Mouse (Mus musculus) limb, embryonic 13.5 days (tissue): ENCODE results near the gene Lrrc8c. TPM values are rescaled to one million over a fixed set of nuclear protein-coding genes. Genes with fewer than 3 reads are reported as not detected.

Source experiments
- ATAC-seq: fragments of 200-750 bp; cut with Nextera tagmentation; 2 replicates; pipeline ENCODE4 v1.8.0; 2017; ENCODE audit warnings: low read depth, moderate number of reproducible peaks, moderate TSS enrichment; ENCODE audit not compliant: low FRiP score
- H3K27ac ChIP-seq: fragments of 300-500 bp; sonication (generic); 2 replicates; pipeline ENCODE4 v1.5.1; 2015; ENCODE audit warnings: inconsistent platforms, mild to moderate bottlenecking, moderate library complexity
- H3K27me3 ChIP-seq: fragments of 300-500 bp; sonication (generic); 2 replicates; pipeline ENCODE4 v1.6.1; 2015; ENCODE audit warnings: mild to moderate bottlenecking, inconsistent platforms
- H3K36me3 ChIP-seq: fragments of 300-500 bp; sonication (generic); 2 replicates; pipeline ENCODE4 v1.6.1; 2015; ENCODE audit warnings: inconsistent platforms, mild to moderate bottlenecking, moderate library complexity
- H3K4me1 ChIP-seq: fragments of 300-500 bp; sonication (generic); 2 replicates; pipeline ENCODE4 v1.6.1; 2015; ENCODE audit warnings: inconsistent platforms
- H3K4me2 ChIP-seq: fragments of 300-500 bp; sonication (generic); replicated peaks from 2 replicates; pipeline ENCODE4 v1.6.1; 2015; ENCODE audit warnings: inconsistent platforms, mild to moderate bottlenecking, moderate library complexity
- H3K4me3 ChIP-seq: fragments of 300-500 bp; sonication (generic); 2 replicates; pipeline ENCODE4 v1.5.1; 2015; ENCODE audit warnings: moderate library complexity, mild to moderate bottlenecking, inconsistent platforms
- H3K9ac ChIP-seq: fragments of 300-500 bp; sonication (generic); 2 replicates; pipeline ENCODE4 v1.6.1; 2015; ENCODE audit warnings: mild to moderate bottlenecking, inconsistent platforms
- H3K9me3 ChIP-seq: fragments of 300-500 bp; sonication (generic); 2 replicates; pipeline ENCODE4 v1.6.1; 2016; ENCODE audit warnings: inconsistent platforms
- WGBS: fragments of 180-500 bp; shearing (Covaris S2); methylation state at CpG from one replicate; pipeline ENCODE4 v1.1.7; 2015; 5-methylcytosine and 5-hydroxymethylcytosine counted together
- polyA plus RNA-seq: library from polyadenylated mRNA; unstranded; fragments of >200 nt; fragmentation: Nextera tagmentation; extraction: Ambion mirVana; gene quantifications from 2 replicates; pipeline ENCODE4 v1.2.1, GENCODE M21; 2015

Gene Lrrc8c
- polyA plus RNA-seq, 1 experiment from 2014 or later = 15.6 TPM

DNA sequence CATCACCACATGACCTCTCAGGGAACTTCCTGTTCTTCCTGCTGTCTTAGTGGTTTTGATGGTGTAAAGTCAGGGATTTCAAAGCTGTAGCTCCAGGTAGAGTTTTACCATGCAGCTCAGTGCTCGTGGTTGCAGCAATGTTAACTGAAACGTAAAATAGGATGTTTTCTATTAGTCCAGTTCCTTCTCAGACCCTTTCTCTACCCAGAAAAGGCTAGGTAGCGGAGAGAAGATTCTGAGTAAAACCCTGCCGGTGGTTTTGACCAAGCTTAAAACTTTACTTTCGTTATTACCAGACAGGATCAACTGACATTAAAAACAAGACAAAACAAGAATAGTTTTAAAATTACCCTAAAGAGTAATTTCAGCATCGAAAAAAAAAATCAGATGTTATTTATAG lies 3.7 kb upstream of the Lrrc8c start:
- Histone ChIP-seq H3K27ac (no peak overlapping the region), H3K9me3 (no peaks in the 10 kb centered on the region), H3K36me3 (no peaks in the 10 kb centered on the region), H3K4me1 (peaks cover 14% of the 10 kb centered on the region), H3K9ac (no peak overlapping the region), H3K4me2 (no peak overlapping the region), H3K27me3 (peaks cover 8% of the 10 kb centered on the region), H3K4me3 (no peak overlapping the region)
- ATAC-seq = no peak
- WGBS = 47% methylated on average over 6 of the region's 6 CpGs

DNA sequence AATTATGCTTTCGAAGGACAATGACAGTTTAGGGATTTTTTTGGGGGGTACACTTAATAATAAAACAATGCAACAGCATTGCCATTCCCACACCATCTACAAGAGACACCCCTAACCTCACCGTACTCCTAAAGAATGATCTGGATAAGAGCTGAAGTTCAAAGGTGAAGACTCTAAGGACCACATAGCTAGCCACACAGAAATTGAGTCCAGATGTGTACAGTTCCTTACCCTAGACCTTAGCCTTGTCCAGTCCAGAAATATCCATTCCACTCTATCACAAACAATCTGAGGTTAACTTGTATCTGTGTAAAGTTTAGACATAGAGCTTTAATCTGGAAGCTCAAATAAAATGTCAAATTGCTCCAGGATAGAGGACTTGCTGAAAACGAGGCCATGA lies 2.9 kb upstream of the Lrrc8c start:
- Histone ChIP-seq H3K4me2 (no peak overlapping the region), H3K36me3 (no peaks in the 10 kb centered on the region), H3K9me3 (no peaks in the 10 kb centered on the region), H3K4me1 (peaks cover 21% of the 10 kb centered on the region), H3K9ac (no peak overlapping the region), H3K4me3 (no peak overlapping the region), H3K27me3 (peaks cover 8% of the 10 kb centered on the region), H3K27ac (no peak overlapping the region)
- no peak for ATAC-seq
- WGBS = 35% methylated on average over 3 of the region's 3 CpGs

DNA sequence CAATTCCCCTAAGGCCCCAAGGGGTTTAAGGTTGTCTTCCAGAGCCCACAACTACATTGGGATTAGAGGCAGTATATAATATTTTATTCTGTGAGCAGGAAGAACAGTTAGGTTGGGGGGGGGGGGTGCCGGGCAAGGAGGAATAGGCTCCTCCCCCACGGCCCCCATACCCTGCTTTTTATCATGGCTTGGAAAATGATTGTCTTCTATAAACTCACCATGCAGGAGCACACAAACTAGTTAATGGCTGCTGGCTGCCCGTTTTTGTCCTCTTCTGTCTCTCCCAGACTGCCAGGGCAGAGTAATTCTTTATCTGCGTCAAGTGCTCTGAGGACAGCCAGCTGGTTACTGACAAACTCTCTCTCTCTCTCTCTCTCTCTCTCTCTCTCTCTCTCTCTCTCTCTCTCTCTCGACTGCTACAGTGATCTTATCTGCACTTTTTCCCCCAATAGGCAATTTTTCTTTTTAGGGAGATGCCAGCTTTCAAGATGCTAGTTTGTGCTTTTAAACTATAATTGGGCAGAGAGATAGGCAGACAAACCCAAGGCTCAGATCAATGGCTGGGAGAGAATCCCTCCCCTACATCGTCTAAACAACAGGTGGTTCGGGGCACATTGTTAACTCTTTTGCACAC lies 1.1 kb upstream of the Lrrc8c start:
- 22% methylated on average over 7 of the region's 7 CpGs for WGBS
- no peak overlapping the region for H3K9ac ChIP-seq
- H3K27ac ChIP-seq = no peak overlapping the region

DNA sequence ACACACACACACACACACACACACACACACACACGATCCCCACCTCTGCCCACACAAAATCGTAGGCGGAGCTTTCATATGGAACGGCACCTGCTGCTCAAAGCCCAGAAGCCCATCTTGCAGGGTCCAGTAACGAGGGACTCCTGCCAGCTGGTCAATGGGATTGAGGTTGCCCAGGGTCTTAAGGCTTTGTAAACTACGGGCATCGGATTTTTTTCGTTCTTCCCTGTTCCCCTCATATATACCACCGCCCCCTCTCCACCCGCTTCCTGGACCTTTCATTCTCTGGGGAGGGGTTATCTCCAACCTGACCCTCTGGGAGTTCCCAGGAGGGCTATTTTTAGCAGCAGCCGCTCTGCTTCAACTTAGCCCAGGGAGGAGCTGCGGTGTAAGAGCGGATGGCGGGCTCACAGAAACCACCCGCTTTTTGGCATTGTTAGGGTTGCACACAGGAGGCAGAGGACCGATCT lies 527 bp upstream of the Lrrc8c start:
- H3K4me2 ChIP-seq = peak overlapping the region; percentile 86
- H3K27ac ChIP-seq = peak overlapping the region; percentile 77; the same call in 1 of the 2 replicates
- WGBS = under 1% methylated on average over 16 of the region's 16 CpGs
- no peaks in the 10 kb centered on the region for H3K9me3 ChIP-seq
- H3K9ac ChIP-seq = peak overlapping the region; percentile 82
- H3K4me3 ChIP-seq = peak overlapping the region; percentile 69
- H3K36me3 ChIP-seq = no peaks in the 10 kb centered on the region
- H3K4me1 ChIP-seq = peaks cover 21% of the 10 kb centered on the region
- ATAC-seq = no peak; the same call in 1 of the 2 replicates
- H3K27me3 ChIP-seq = peaks cover 8% of the 10 kb centered on the region

More for the DNA sequence above, 1.1 kb upstream of the Lrrc8c start:
- Histone ChIP-seq H3K4me1 (peaks cover 21% of the 10 kb centered on the region), H3K36me3 (no peaks in the 10 kb centered on the region), H3K9me3 (no peaks in the 10 kb centered on the region), H3K4me2 (peak overlapping the region; percentile 86), H3K4me3 (peak overlapping the region; percentile 69), H3K27me3 (peaks cover 8% of the 10 kb centered on the region)
- no peak for ATAC-seq

DNA sequence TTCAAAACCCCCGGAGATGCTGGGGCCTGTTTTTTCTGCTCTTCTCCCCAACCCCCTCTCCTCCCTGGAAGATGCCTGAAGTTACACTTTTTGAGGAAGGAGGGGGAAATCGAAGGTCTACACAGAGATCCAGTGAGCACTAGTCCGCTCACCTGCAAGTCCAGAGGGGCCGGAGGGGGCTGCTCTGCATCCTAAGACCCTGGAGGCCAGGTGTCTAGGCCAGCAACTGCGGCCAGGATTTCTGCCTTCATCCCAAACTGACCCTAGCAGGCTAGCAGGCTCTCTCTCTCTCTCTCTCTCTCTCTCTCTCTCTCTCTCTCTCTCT lies 750 bp downstream of the Lrrc8c start:
- peaks cover 8% of the 10 kb centered on the region for H3K27me3 ChIP-seq
- H3K4me3 ChIP-seq = peak overlapping the region; percentile 69
- peak overlapping the region; percentile 82 for H3K9ac ChIP-seq
- H3K4me1 ChIP-seq = peaks cover 21% of the 10 kb centered on the region
- no peaks in the 10 kb centered on the region for H3K9me3 ChIP-seq
- H3K27ac ChIP-seq = peak overlapping the region; percentile 77; the same call in 1 of the 2 replicates
- no peaks in the 10 kb centered on the region for H3K36me3 ChIP-seq
- WGBS = 5% methylated on average over 5 of the region's 5 CpGs
- peak; percentile 10; the same call in 1 of the 2 replicates for ATAC-seq
- peak overlapping the region; percentile 86 for H3K4me2 ChIP-seq

DNA sequence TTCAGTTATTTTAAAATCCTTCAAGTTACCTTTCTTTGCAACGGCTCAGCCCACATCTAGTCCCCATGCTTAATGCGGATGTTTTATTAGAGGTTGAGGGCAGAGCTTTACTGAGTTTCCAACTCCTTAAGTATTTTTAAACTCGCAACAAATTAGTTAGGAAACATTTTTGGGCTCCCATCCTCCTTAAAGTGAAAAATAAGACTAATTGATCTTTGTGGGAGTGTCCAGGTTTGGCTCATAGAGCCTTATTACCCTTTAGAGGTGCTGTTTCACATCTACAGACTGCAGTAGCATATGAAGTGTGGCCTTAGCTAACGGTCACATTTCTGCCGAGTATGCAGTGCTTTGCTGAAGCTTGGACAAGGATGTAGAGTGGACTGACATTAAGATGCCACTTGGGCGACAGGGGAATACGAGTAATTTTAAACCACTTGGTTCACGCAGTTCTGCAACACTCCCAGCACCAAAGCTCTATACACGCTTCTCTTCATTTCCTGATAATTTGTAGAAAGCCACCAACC lies 1.3 kb downstream of the Lrrc8c start:
- WGBS = 51% methylated on average over 9 of the region's 9 CpGs
- Histone ChIP-seq H3K4me1 (peaks cover 21% of the 10 kb centered on the region), H3K36me3 (no peaks in the 10 kb centered on the region), H3K27me3 (peaks cover 8% of the 10 kb centered on the region), H3K4me2 (peak overlapping the region; percentile 86), H3K27ac (no peak overlapping the region), H3K9me3 (no peaks in the 10 kb centered on the region), H3K4me3 (peak overlapping the region; percentile 69), H3K9ac (peak overlapping the region; percentile 82; the same call in 1 of the 2 replicates)
- no peak for ATAC-seq

DNA sequence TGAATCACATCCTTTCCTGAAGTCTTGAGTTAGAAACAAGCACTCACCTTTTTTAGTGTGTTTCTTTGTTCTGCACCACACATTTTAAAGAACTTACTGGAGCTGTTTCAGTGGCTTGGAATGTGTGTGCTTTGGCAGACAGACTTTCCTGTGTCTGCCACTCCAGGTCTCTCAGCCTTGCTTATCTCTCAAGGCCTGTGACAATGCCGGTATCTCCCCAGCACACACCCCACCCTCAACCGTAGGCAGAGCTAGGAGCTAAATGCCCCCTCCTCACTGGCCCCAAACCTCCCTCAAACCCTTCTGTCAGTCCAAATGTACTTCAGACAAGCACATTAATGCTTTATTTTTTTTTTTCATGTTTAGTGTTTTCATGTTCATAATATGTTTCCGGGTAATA lies 4.3 kb downstream of the Lrrc8c start:
- no peak overlapping the region for H3K4me2 ChIP-seq
- no peak overlapping the region for H3K27ac ChIP-seq
- H3K9ac ChIP-seq = no peak overlapping the region
- no peaks in the 10 kb centered on the region for H3K9me3 ChIP-seq
- peaks cover 14% of the 10 kb centered on the region; the same call in 1 of the 2 replicates for H3K36me3 ChIP-seq
- no peak for ATAC-seq
- H3K4me3 ChIP-seq = no peak overlapping the region
- no peaks in the 10 kb centered on the region for H3K27me3 ChIP-seq
- WGBS = 72% methylated on average over 3 of the region's 3 CpGs
- H3K4me1 ChIP-seq = peaks cover 18% of the 10 kb centered on the region

DNA sequence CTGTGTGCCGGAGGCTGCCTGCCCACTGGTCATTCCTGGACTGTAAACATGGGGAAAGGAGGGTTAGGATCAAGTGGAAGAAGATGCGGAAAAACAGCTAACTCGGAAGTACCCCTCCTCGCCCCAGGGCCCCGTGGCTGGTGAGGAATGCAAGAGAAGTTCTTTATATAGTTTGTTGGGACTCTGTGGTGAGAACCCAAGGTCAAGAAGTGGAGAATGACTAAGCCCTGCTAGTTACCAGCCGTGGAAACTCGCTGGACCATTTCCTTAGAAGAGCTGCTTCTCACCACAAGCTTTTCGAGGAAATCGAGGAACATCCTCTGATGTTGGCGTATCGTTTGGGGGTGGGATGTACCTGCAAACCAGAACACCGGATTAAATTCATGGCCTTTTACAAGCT lies 5.8 kb downstream of the Lrrc8c start:
- H3K4me1 ChIP-seq = peaks cover 12% of the 10 kb centered on the region
- no peak overlapping the region for H3K4me2 ChIP-seq
- 90% methylated on average over 12 of the region's 12 CpGs for WGBS
- ATAC-seq = no peak
- no peaks in the 10 kb centered on the region for H3K9me3 ChIP-seq
- H3K4me3 ChIP-seq = no peak overlapping the region
- H3K27me3 ChIP-seq = no peaks in the 10 kb centered on the region
- no peak overlapping the region for H3K27ac ChIP-seq
- H3K36me3 ChIP-seq = peaks cover 15% of the 10 kb centered on the region; the same call in 1 of the 2 replicates
- no peak overlapping the region for H3K9ac ChIP-seq

DNA sequence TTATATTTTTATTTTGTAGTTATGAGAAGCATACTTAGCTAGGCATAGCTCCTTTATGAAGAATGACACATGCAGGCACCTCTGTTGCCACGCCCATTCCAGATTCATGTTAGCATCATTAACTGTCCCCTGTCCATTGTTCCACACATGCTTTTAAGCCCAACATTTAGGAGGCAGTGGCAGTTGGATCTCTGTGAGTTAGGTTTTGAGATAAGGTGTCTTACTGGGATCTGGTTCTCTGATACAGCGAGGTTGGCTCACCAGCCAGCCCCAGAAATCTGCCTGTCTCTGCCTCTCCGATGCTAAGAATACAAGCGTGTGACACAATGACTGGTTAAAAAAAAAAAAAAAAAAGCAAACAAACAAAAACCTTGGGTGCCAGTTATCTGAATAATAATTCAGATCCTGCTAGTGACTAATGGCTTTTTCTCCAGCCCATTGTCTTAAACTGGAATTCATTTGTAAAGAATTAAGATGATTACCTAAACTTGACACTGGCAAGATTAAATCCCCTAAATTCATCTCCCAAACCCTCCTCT lies 7.0 kb downstream of the Lrrc8c start:
- ATAC-seq = no peak
- H3K4me3 ChIP-seq = no peak overlapping the region
- H3K9ac ChIP-seq = no peak overlapping the region
- peaks cover under 1% of the 10 kb centered on the region for H3K4me1 ChIP-seq
- H3K36me3 ChIP-seq = peaks cover 15% of the 10 kb centered on the region; the same call in 1 of the 2 replicates
- no peaks in the 10 kb centered on the region for H3K9me3 ChIP-seq
- H3K27ac ChIP-seq = no peak overlapping the region
- no peaks in the 10 kb centered on the region for H3K27me3 ChIP-seq
- no peak overlapping the region for H3K4me2 ChIP-seq
- 93% methylated on average over 4 of the region's 4 CpGs for WGBS

DNA sequence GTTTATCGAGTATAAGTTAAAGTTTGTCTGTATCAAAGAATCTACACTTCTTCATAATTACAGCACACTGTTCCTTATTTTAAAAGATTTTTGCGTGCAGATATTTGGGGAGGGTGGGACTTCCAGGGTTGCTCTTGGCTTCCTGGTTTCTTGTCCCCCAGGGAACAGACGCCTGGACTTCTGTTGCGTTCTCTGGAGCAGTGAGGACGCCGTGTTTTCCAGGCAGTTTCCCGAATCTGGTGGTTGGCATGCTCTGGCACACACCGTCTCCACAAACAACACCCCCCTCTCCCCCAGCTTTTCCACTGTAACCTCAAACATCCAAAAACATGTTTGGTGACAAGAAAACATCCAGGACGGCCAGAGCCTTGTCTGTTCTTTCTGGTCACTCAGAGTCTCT lies 7.6 kb downstream of the Lrrc8c start:
- no peaks in the 10 kb centered on the region for H3K27me3 ChIP-seq
- no peaks in the 10 kb centered on the region for H3K4me1 ChIP-seq
- no peak overlapping the region for H3K27ac ChIP-seq
- H3K36me3 ChIP-seq = peaks cover 15% of the 10 kb centered on the region; the same call in 1 of the 2 replicates
- H3K9ac ChIP-seq = no peak overlapping the region
- H3K9me3 ChIP-seq = no peaks in the 10 kb centered on the region
- ATAC-seq = no peak
- WGBS = 76% methylated on average over 9 of the region's 9 CpGs
- H3K4me2 ChIP-seq = no peak overlapping the region
- no peak overlapping the region for H3K4me3 ChIP-seq

DNA sequence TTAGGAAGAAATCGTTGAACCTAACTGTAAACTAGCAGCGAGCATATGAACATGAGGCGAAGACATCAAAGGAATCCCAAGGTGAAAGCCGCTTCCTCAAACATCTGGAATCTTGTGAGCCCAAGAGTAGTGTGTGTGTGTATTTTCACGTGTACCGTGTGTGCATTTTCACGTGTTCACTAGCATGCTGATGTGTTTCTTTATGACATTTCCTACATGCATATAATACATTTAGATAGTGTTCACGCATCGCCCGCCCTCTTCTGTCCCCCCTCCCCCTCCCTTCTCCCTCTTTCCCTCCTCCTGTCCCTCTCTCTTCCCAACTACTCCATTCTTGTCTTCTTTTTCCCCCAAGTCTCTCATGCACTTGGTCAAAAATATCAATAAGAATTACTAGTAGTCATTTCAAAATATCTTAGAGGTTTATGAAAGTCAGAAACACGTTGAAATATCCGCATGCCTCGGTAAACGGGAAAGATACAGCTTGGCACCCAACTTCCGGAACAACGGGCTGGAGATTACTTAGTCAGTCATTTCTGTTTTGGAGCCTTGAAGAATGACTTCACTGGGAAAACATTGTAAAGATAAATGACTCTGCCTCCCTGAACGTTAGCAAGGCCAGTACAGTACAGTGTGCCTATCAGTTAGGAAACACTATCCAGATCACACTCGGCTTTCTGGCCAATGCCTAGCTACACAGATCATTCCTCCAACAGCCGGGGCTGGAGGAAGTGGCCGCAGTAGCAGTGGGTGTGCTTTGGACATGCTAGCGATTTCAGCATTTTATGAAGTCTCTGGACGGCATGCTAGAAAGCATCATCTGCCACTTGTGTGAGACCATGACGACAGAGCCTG lies 8.5 kb downstream of the Lrrc8c start:
- H3K27me3 ChIP-seq = no peaks in the 10 kb centered on the region
- H3K9ac ChIP-seq = no peak overlapping the region
- ATAC-seq = no peak
- WGBS = 87% methylated on average over 23 of the region's 23 CpGs
- no peaks in the 10 kb centered on the region for H3K9me3 ChIP-seq
- H3K4me3 ChIP-seq = no peak overlapping the region
- H3K4me1 ChIP-seq = no peaks in the 10 kb centered on the region
- peaks cover 19% of the 10 kb centered on the region; the same call in 1 of the 2 replicates for H3K36me3 ChIP-seq
- no peak overlapping the region for H3K27ac ChIP-seq
- no peak overlapping the region for H3K4me2 ChIP-seq

DNA sequence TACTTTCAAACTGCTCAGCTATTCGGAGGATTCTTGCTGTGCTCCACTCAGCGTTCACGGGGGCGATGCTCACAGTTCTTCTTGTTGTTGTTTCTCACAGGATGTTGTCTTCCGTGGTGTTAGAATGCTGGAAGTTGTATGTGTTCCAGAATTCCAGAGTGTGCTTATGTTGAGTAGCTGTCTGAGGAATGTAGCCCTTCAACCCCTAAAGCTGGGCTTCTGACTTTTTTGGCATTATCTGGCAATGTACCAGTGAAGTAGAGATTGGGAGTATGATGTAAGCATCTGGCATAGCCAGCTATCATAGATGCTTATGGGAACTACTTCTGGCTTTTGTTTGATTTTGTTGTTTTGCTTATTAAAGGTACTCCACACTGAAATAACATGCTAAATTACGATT lies 11.4 kb downstream of the Lrrc8c start:
- Histone ChIP-seq H3K9ac (no peak overlapping the region), H3K36me3 (peaks cover 19% of the 10 kb centered on the region; the same call in 1 of the 2 replicates), H3K4me1 (no peaks in the 10 kb centered on the region), H3K4me3 (no peak overlapping the region), H3K9me3 (no peaks in the 10 kb centered on the region), H3K27ac (no peak overlapping the region), H3K4me2 (no peak overlapping the region), H3K27me3 (no peaks in the 10 kb centered on the region)
- WGBS = 77% methylated on average over 6 of the region's 6 CpGs
- no peak for ATAC-seq
